Mouse (Mus musculus) lung, postnatal 0 days (tissue): Measurements from ENCODE around the gene Mypn.

ENCODE experiments used
- CTCF ChIP-seq: IDR thresholded peaks from 2 replicates; pipeline ENCODE4 v1.5.1; 2016; ENCODE audit warnings: antibody characterized with exemption, mild to moderate bottlenecking
- EP300 ChIP-seq: IDR thresholded peaks from 2 replicates; pipeline ENCODE4 v1.6.1; 2016; ENCODE audit warnings: antibody characterized with exemption, mild to moderate bottlenecking, control low read depth

DNA sequence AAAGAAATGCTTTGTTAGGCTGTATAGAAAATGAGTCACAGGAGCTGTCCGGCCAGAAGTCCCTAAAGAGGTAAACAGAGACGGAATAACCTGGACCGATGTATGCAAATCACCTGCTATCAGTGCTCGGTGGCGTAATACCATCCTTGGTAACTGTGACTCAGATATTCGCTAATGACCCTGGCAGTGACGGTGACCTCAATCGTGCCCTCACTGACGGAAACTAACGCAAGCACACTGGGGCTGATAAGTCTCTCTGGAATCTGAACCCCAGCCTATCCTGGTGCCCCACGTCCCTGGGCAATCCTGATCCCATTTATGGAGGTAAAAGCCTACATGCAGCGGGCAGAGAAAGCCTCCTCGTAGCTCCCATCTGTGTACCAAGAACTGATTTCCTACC, 45.6 kb downstream of the Mypn start:
- TF ChIP-seq CTCF (no peak), EP300 (no peak)
